Mouse (Mus musculus): ENCODE measurements around the gene Mroh8. TPM values are rescaled to one million over a fixed set of nuclear protein-coding genes. Genes with fewer than 3 reads are reported as not detected.

Gene Mroh8
- 0.69 and 0.77 TPM in 2 replicates for polyA plus RNA-seq (2015; fragmentation: Nextera tagmentation; extraction: Ambion mirVana)

GRCm38 (mm10) chr2:157279416-157279800 is at the start of gene Mroh8:
TSS of gene Mroh8 (minus strand) at chr2:157279549.
- Histone ChIP-seq H3K36me3 (peaks cover 16% of the 10 kb centered on the region; the same call in 1 of the 2 replicates), H3K27me3 (no peaks in the 10 kb centered on the region), H3K9me3 (replicated peaks) (no peaks in the 10 kb centered on the region), H3K4me1 (peaks cover 19% of the 10 kb centered on the region), H3K9ac (peak within 1 kb of the TSS; percentile 95), H3K27ac (replicated peaks) (peak within 1 kb of the TSS; percentile 97), H3K4me3 (replicated peaks) (peak within 1 kb of the TSS; percentile 100), H3K4me2 (replicated peaks) (peak within 1 kb of the TSS; percentile 56)
- WGBS = under 1% methylated on average over 32 of the region's 32 CpGs
- peak; percentile 61 for ATAC-seq (ENCODE audit: insufficient number of reproducible peaks, low FRiP score, low TSS enrichment, low read depth)

DNA sequence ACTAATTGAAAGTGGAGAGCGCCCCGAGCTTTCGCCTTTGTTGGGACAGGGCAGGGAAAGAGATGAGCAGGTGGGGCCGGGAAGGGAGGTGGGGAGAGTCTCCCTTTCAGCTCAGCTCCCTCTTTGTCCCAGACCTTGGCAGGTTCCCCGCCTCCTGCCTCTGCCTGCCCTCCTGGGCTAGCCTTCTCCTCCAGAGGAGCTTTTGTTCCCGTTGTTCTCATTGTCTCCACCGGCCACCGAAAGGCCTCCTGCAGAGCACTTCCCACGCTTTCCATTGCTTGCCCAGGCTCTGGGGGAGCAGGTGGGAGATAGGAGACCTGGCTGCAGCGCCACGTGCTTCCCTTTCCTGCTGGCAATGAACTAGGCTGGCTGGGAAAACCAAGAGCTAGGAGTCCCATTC is 49.2 kb upstream of the Mroh8 start:
- H3K27ac ChIP-seq (replicated peaks) = no peak overlapping the region
- H3K4me3 ChIP-seq (replicated peaks) = no peak overlapping the region
- H3K9ac ChIP-seq = no peak overlapping the region
- ATAC-seq (ENCODE audit: insufficient number of reproducible peaks, low FRiP score, low TSS enrichment, low read depth) = 0 out of 2 replicates have a peak, but pooled peaks have one; percentile 49
- 39% methylated on average over 11 of the region's 11 CpGs for WGBS
- H3K4me1 ChIP-seq = no peaks in the 10 kb centered on the region
- H3K4me2 ChIP-seq (replicated peaks) = no peak overlapping the region
- no peaks in the 10 kb centered on the region for H3K27me3 ChIP-seq
- peaks cover 45% of the 10 kb centered on the region for H3K36me3 ChIP-seq
- H3K9me3 ChIP-seq (replicated peaks) = no peaks in the 10 kb centered on the region

- Histone ChIP-seq H3K27ac (replicated peaks) (no peak overlapping the region), H3K9me3 (replicated peaks) (no peaks in the 10 kb centered on the region), H3K36me3 (peaks cover 50% of the 10 kb centered on the region), H3K4me1 (no peaks in the 10 kb centered on the region), H3K4me3 (replicated peaks) (no peak overlapping the region), H3K27me3 (no peaks in the 10 kb centered on the region), H3K9ac (no peak overlapping the region), H3K4me2 (replicated peaks) (no peak overlapping the region)
- ATAC-seq (ENCODE audit: insufficient number of reproducible peaks, low FRiP score, low TSS enrichment, low read depth) = no peak
- WGBS = 47% methylated on average over 5 of the region's 5 CpGs
Measured at GRCm38 (mm10) chr2:157328106-157328505, 48.8 kb upstream of the Mroh8 start.

GRCm38 (mm10) chr2:157325238-157325637 is 45.9 kb upstream of the Mroh8 start:
- 0 out of 2 replicates have a peak, but pooled peaks cover 5% of the 10 kb centered on the region for H3K4me1 ChIP-seq
- peaks cover 77% of the 10 kb centered on the region for H3K36me3 ChIP-seq
- H3K4me2 ChIP-seq (replicated peaks) = no peak overlapping the region
- no peak for ATAC-seq (ENCODE audit: insufficient number of reproducible peaks, low FRiP score, low TSS enrichment, low read depth)
- no peak overlapping the region for H3K9ac ChIP-seq
- H3K27me3 ChIP-seq = no peaks in the 10 kb centered on the region
- 0 out of 2 replicates have a peak overlapping the region, but pooled peaks have one; percentile 0 for H3K27ac ChIP-seq (replicated peaks)
- WGBS = 58% methylated on average over 2 of the region's 2 CpGs
- H3K4me3 ChIP-seq (replicated peaks) = no peak overlapping the region
- H3K9me3 ChIP-seq (replicated peaks) = no peaks in the 10 kb centered on the region

GRCm38 (mm10) chr2:157322029-157322766 is 42.8 kb upstream of the Mroh8 start:
- H3K9ac ChIP-seq = no peak overlapping the region
- no peak overlapping the region for H3K4me2 ChIP-seq (replicated peaks)
- H3K4me1 ChIP-seq = 0 out of 2 replicates have a peak, but pooled peaks cover 6% of the 10 kb centered on the region
- whole genome bisulfite sequencing = 77% methylated on average over 5 of the region's 5 CpGs
- no peaks in the 10 kb centered on the region for H3K27me3 ChIP-seq
- H3K27ac ChIP-seq (replicated peaks) = no peak overlapping the region
- peaks cover 90% of the 10 kb centered on the region for H3K36me3 ChIP-seq
- H3K4me3 ChIP-seq (replicated peaks) = no peak overlapping the region
- ATAC-seq (ENCODE audit: insufficient number of reproducible peaks, low FRiP score, low TSS enrichment, low read depth) = no peak
- H3K9me3 ChIP-seq (replicated peaks) = no peaks in the 10 kb centered on the region

DNA sequence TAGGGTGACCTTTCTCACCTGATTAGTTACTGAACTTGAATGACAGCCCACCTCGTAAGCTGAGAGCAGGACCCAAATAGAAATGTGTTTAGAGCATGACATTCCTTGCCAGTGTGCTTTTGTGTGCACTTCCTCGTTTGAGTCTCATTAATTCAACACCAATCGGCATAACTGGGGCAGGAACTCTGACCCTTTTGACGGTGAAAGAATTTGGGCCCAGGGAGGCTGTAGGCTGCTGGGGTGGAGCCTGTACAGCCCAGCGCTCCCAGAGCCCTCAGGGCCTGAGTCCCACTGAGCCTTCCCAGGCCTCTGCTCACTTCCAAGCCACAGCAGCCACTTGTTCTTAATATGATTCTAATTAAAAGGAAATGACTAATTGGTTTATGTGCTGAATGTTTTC is 41.5 kb upstream of the Mroh8 start:
- H3K4me2 ChIP-seq (replicated peaks) = no peak overlapping the region
- 32% methylated on average over 5 of the region's 5 CpGs for WGBS
- ATAC-seq (ENCODE audit: insufficient number of reproducible peaks, low FRiP score, low TSS enrichment, low read depth) = no peak
- H3K4me3 ChIP-seq (replicated peaks) = no peak overlapping the region
- no peak overlapping the region for H3K9ac ChIP-seq
- H3K36me3 ChIP-seq = peaks cover 85% of the 10 kb centered on the region
- H3K27ac ChIP-seq (replicated peaks) = no peak overlapping the region
- no peaks in the 10 kb centered on the region for H3K27me3 ChIP-seq
- 0 out of 2 replicates have a peak, but pooled peaks cover 10% of the 10 kb centered on the region for H3K4me1 ChIP-seq
- H3K9me3 ChIP-seq (replicated peaks) = no peaks in the 10 kb centered on the region

GRCm38 (mm10) chr2:157320135-157320534 is 40.8 kb upstream of the Mroh8 start:
- no peak overlapping the region for H3K4me3 ChIP-seq (replicated peaks)
- peaks cover 83% of the 10 kb centered on the region for H3K36me3 ChIP-seq
- 69% methylated on average over 8 of the region's 8 CpGs for WGBS
- H3K4me2 ChIP-seq (replicated peaks) = no peak overlapping the region
- no peak for ATAC-seq (ENCODE audit: insufficient number of reproducible peaks, low FRiP score, low TSS enrichment, low read depth)
- H3K9me3 ChIP-seq (replicated peaks) = no peaks in the 10 kb centered on the region
- no peak overlapping the region for H3K27ac ChIP-seq (replicated peaks)
- H3K4me1 ChIP-seq = 0 out of 2 replicates have a peak, but pooled peaks cover 10% of the 10 kb centered on the region
- no peaks in the 10 kb centered on the region for H3K27me3 ChIP-seq
- no peak overlapping the region for H3K9ac ChIP-seq

DNA sequence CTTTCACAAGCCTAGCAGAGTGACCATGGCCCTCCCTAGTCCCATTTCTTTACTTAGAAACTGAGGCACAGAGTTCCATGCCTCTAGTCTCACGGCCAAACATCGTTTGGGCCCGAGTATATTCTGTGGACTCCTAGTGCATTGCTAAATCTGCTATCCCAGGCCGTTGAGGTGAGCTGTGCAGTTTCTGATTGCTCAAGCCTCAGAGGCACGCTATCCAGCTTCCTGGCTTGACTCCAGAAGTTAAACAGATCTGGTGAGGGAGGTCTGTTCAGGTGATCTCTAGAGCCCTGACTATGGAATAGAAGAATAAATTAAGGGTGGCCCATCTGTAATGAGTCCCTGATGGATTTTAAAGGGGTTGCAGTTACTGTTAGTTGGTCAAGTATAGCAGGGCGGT is 37.9 kb upstream of the Mroh8 start:
- Histone ChIP-seq H3K36me3 (peaks cover 83% of the 10 kb centered on the region), H3K4me2 (replicated peaks) (no peak overlapping the region), H3K4me3 (replicated peaks) (no peak overlapping the region), H3K4me1 (0 out of 2 replicates have a peak, but pooled peaks cover 10% of the 10 kb centered on the region), H3K27ac (replicated peaks) (no peak overlapping the region), H3K9me3 (replicated peaks) (no peaks in the 10 kb centered on the region), H3K27me3 (no peaks in the 10 kb centered on the region), H3K9ac (no peak overlapping the region)
- ATAC-seq (ENCODE audit: insufficient number of reproducible peaks, low FRiP score, low TSS enrichment, low read depth) = no peak
- WGBS = 76% methylated on average over 6 of the region's 6 CpGs

DNA sequence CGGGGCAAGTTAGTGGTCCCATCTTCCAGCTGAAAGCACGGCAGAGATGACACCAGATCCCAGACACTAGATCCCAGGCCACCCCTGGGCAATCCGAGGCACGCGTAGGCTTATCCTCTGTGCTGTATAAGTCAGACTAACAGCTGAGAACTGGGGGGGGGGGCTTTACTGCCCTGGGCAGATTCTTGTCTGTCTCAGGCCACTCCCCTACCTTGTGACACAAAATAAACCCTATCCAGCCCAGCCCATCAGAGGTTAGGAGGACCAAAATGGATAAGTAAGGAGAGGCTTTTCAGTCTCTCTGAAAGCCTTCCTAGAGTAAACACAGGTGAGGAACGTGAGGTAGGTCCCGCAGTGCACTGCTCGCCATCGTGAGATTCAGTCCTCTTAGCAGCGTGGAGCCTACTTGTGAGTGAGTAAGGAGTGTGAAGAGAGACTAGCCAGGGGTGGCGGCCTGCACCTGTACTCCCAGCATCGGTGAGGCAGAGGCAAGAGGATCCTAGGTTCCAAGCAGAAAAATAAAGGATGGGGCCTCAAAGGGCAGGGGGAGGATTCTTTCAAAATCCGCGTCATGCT is 37.1 kb upstream of the Mroh8 start:
- no peaks in the 10 kb centered on the region for H3K9me3 ChIP-seq (replicated peaks)
- H3K4me2 ChIP-seq (replicated peaks) = no peak overlapping the region
- H3K27me3 ChIP-seq = no peaks in the 10 kb centered on the region
- H3K4me3 ChIP-seq (replicated peaks) = no peak overlapping the region
- H3K4me1 ChIP-seq = 0 out of 2 replicates have a peak, but pooled peaks cover 10% of the 10 kb centered on the region
- no peak overlapping the region for H3K27ac ChIP-seq (replicated peaks)
- 74% methylated on average over 14 of the region's 14 CpGs for WGBS
- ATAC-seq (ENCODE audit: insufficient number of reproducible peaks, low FRiP score, low TSS enrichment, low read depth) = 0 out of 2 replicates have a peak, but pooled peaks have one; percentile 45
- peaks cover 84% of the 10 kb centered on the region for H3K36me3 ChIP-seq
- no peak overlapping the region for H3K9ac ChIP-seq

DNA sequence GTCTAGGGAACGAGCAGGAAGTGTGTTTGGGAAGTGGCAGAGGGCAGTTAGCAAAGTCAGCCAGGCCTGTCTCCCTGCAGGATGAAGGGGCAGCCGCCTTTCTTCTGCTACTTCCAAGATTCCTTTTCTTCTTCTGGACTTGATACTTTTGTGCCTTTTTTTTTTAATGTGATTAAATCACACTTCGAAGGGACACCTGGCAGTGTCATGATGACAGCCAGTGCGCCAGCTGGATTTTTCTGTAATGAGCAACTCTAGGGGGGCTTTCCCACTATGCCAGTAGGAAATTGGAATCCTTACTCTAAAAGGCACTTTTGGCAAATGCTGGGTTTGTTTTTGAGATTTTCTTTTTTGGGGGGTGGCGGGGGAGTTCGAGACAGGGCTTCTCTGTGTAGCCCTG is 36.1 kb upstream of the Mroh8 start:
- peaks cover 84% of the 10 kb centered on the region for H3K36me3 ChIP-seq
- H3K27me3 ChIP-seq = no peaks in the 10 kb centered on the region
- H3K27ac ChIP-seq (replicated peaks) = no peak overlapping the region
- H3K4me2 ChIP-seq (replicated peaks) = no peak overlapping the region
- 0 out of 2 replicates have a peak, but pooled peaks cover 8% of the 10 kb centered on the region for H3K4me1 ChIP-seq
- no peaks in the 10 kb centered on the region for H3K9me3 ChIP-seq (replicated peaks)
- no peak overlapping the region for H3K4me3 ChIP-seq (replicated peaks)
- no peak for ATAC-seq (ENCODE audit: insufficient number of reproducible peaks, low FRiP score, low TSS enrichment, low read depth)
- 88% methylated on average over 6 of the region's 6 CpGs for WGBS
- no peak overlapping the region for H3K9ac ChIP-seq

DNA sequence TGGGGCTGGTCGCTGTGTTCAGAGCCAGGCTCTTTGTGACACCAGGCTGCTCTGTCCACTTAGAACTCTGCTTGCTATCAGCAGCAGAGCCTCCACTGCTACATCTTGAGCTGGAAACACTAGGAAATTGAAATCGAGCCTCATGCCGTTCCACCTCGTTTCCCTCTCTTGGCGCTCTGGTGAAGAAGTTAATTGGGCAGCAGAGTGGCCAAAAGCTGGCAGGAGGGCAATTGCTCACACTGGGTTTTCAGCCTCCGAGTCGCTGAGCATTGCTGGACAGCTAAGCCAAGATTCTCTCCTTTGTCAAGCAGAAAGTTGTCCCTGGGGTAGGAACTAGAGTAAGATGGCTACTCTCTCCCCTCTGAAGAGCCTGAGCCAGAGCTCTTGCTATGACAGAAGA is 35.0 kb upstream of the Mroh8 start:
- Histone ChIP-seq H3K4me2 (replicated peaks) (no peak overlapping the region), H3K9me3 (replicated peaks) (no peaks in the 10 kb centered on the region), H3K4me1 (0 out of 2 replicates have a peak, but pooled peaks cover 4% of the 10 kb centered on the region), H3K4me3 (replicated peaks) (no peak overlapping the region), H3K9ac (no peak overlapping the region), H3K36me3 (peaks cover 85% of the 10 kb centered on the region), H3K27ac (replicated peaks) (no peak overlapping the region), H3K27me3 (no peaks in the 10 kb centered on the region)
- no peak for ATAC-seq (ENCODE audit: insufficient number of reproducible peaks, low FRiP score, low TSS enrichment, low read depth)
- 81% methylated on average over 7 of the region's 7 CpGs for WGBS
